Mouse (Mus musculus): ENCODE data around the gene Gcgr.
"Not testable (repeated sequence)": the region's sequence is repeated elsewhere in the genome, so short reads cannot be mapped to it uniquely, and the experiment has no call there.

Gcgr gene

GRCm38 (mm10) chr11:120506899-120507298, 23.6 kb upstream of the Gcgr start:
- no peak for DNase-seq (ENCODE audit: low spot score)

GRCm38 (mm10) chr11:120507611-120508289, 22.7 kb upstream of the Gcgr start:
- DNase-seq (ENCODE audit: low spot score): no peak

- no peak for DNase-seq (ENCODE audit: low spot score)
Measured at GRCm38 (mm10) chr11:120508290-120508870, 22.1 kb upstream of the Gcgr start.

GRCm38 (mm10) chr11:120509940-120510339, 20.6 kb upstream of the Gcgr start:
- no peak for DNase-seq (ENCODE audit: low spot score)

GRCm38 (mm10) chr11:120510375-120511030, 20.0 kb upstream of the Gcgr start:
- no peak for DNase-seq (ENCODE audit: low spot score)

GRCm38 (mm10) chr11:120512790-120513453, 17.6 kb upstream of the Gcgr start:
- DNase-seq (ENCODE audit: low spot score): no peak

- DNase-seq (ENCODE audit: low spot score): not testable (repeated sequence)
Measured at GRCm38 (mm10) chr11:120514262-120514661, 16.2 kb upstream of the Gcgr start.

- peak; percentile 42 for DNase-seq (ENCODE audit: low spot score)
Measured at GRCm38 (mm10) chr11:120515611-120516010, 14.9 kb upstream of the Gcgr start.

- DNase-seq (ENCODE audit: low spot score): no peak
Measured at GRCm38 (mm10) chr11:120517147-120517546, 13.4 kb upstream of the Gcgr start.

GRCm38 (mm10) chr11:120518027-120518426, 12.5 kb upstream of the Gcgr start:
- peak; percentile 63 for DNase-seq (ENCODE audit: low spot score)

- no peak for DNase-seq (ENCODE audit: low spot score)
Measured at GRCm38 (mm10) chr11:120518558-120518957, 11.9 kb upstream of the Gcgr start.

GRCm38 (mm10) chr11:120519738-120520137, 10.8 kb upstream of the Gcgr start:
- DNase-seq (ENCODE audit: low spot score): no peak

GRCm38 (mm10) chr11:120520498-120520897, 10.0 kb upstream of the Gcgr start:
- DNase-seq (ENCODE audit: low spot score): no peak

- DNase-seq (ENCODE audit: low spot score): no peak
Measured at GRCm38 (mm10) chr11:120520967-120521540, 9.4 kb upstream of the Gcgr start.

GRCm38 (mm10) chr11:120522581-120522980, 7.9 kb upstream of the Gcgr start:
- DNase-seq (ENCODE audit: low spot score): no peak

- no peak for DNase-seq (ENCODE audit: low spot score)
Measured at GRCm38 (mm10) chr11:120525959-120526358, 4.5 kb upstream of the Gcgr start.

GRCm38 (mm10) chr11:120527690-120528354, 2.7 kb upstream of the Gcgr start:
- no peak for DNase-seq (ENCODE audit: low spot score)

GRCm38 (mm10) chr11:120528903-120529302, 1.6 kb upstream of the Gcgr start:
- DNase-seq (ENCODE audit: low spot score): no peak

- DNase-seq (ENCODE audit: low spot score): no peak
Measured at GRCm38 (mm10) chr11:120531646-120532045, 1.1 kb downstream of the Gcgr start.

- DNase-seq (ENCODE audit: low spot score): no peak
Measured at GRCm38 (mm10) chr11:120534093-120534492, 3.6 kb downstream of the Gcgr start.

- DNase-seq (ENCODE audit: low spot score): no peak
Measured at GRCm38 (mm10) chr11:120535145-120535544, 4.6 kb downstream of the Gcgr start.

- no peak for DNase-seq (ENCODE audit: low spot score)
Measured at GRCm38 (mm10) chr11:120535804-120536203, 5.3 kb downstream of the Gcgr start.

Measured in left cerebral cortex, adult 11 months (tissue).